Comparison of ENCODE assay signal across 8 mouse cellular contexts in the genomic region with DNA sequence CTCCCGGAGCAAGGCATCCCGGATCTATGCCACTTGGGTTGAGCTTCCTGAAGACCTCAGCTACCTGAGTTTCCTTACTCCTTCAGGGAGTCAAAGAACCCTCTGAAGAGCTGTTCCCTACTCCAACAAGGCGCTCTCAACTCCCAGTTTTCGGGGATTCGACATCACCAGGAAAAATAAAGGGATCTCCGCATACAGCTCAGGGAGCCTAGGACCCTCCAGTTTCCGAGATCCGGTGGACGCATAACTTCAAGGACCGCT. TPM values are rescaled to one million over a fixed set of nuclear protein-coding genes. Genes with fewer than 3 reads are reported as not detected.
A peak's percentile ranks its signal among the peaks of the same experiment; 100 is the strongest.
DNase-seq lines count a peak whose midpoint lies in the region; ATAC-seq and TF ChIP-seq lines count a peak whose summit lies in the region.

No protein-coding gene starts in this region.

- H3K4me2 ChIP-seq in kidney, embryonic 16.5 days (replicated peaks; ENCODE audit: low read depth, low read length) = peak overlapping the region; percentile 98
- peak overlapping the region; percentile 99 for H3K4me2 ChIP-seq in hindbrain, postnatal 0 days (ENCODE audit: low read depth, low read length)
- H3K4me2 ChIP-seq in midbrain, embryonic 16.5 days (ENCODE audit: low read length) = peak overlapping the region; percentile 99

- peak; percentile 7 for ATAC-seq in kidney, embryonic 16.5 days (ENCODE audit: low FRiP score, low TSS enrichment)
- no peak for ATAC-seq in hindbrain, postnatal 0 days
- peak; percentile 50; the same call in 1 of the 2 replicates for ATAC-seq in midbrain, embryonic 16.5 days

- peak overlapping the region; percentile 84 for H3K9ac ChIP-seq in kidney, embryonic 16.5 days (replicated peaks; ENCODE audit: low read length)
- H3K9ac ChIP-seq in hindbrain, postnatal 0 days (replicated peaks; ENCODE audit: low read length) = peak overlapping the region; percentile 44
- peak overlapping the region; percentile 66 for H3K9ac ChIP-seq in midbrain, embryonic 16.5 days (ENCODE audit: low read depth, low read length)

- no peaks in the 10 kb centered on the region for H3K9me3 ChIP-seq in kidney, embryonic 16.5 days (ENCODE audit: low read length)
- H3K9me3 ChIP-seq in hindbrain, postnatal 0 days (ENCODE audit: low read length) = no peaks in the 10 kb centered on the region
- no peaks in the 10 kb centered on the region for H3K9me3 ChIP-seq in midbrain, embryonic 16.5 days (replicated peaks; ENCODE audit: control insufficient read depth, low read length, poor library complexity, severe bottlenecking)

- H3K27ac ChIP-seq in kidney, embryonic 16.5 days (ENCODE audit: low read length) = peak overlapping the region; percentile 51
- H3K27ac ChIP-seq in brown adipose tissue, adult 24 weeks (replicated peaks; ENCODE audit: low read depth, low read length) = peak overlapping the region; percentile 75
- 0 out of 2 replicates have a peak overlapping the region, but pooled peaks have one; percentile 4 for H3K27ac ChIP-seq in hindbrain, postnatal 0 days
- no peak overlapping the region for H3K27ac ChIP-seq in midbrain, embryonic 16.5 days (ENCODE audit: low read length)

- TF ChIP-seq CTCF in hindbrain, postnatal 0 days (IDR thresholded peaks at IDR 0.05; ENCODE audit: low read depth) = no peak

- peaks cover under 1% of the 10 kb centered on the region; the same call in 1 of the 2 replicates for H3K36me3 ChIP-seq in kidney, embryonic 16.5 days (ENCODE audit: insufficient read depth, low read length)
- H3K36me3 ChIP-seq in hindbrain, postnatal 0 days (ENCODE audit: insufficient read depth, low read length) = no peaks in the 10 kb centered on the region
- H3K36me3 ChIP-seq in midbrain, embryonic 16.5 days (ENCODE audit: control insufficient read depth, insufficient read depth, low read length) = no peaks in the 10 kb centered on the region

- H3K4me3 ChIP-seq in kidney, embryonic 16.5 days (ENCODE audit: low read length) = peak overlapping the region; percentile 74
- H3K4me3 ChIP-seq in brown adipose tissue, adult 24 weeks (ENCODE audit: insufficient read depth, low read depth, low read length) = peak overlapping the region; percentile 85
- H3K4me3 ChIP-seq in hindbrain, postnatal 0 days (ENCODE audit: low read length) = peak overlapping the region; percentile 54
- peak overlapping the region; percentile 57 for H3K4me3 ChIP-seq in midbrain, embryonic 16.5 days (ENCODE audit: low read depth, low read length)

- WGBS in kidney, embryonic 16.5 days = under 1% methylated on average over 10 of the region's 10 CpGs
- WGBS in hindbrain, postnatal 0 days = under 1% methylated on average over 10 of the region's 10 CpGs
- under 1% methylated on average over 10 of the region's 10 CpGs for WGBS in midbrain, embryonic 16.5 days

- no peaks in the 10 kb centered on the region for H3K27me3 ChIP-seq in kidney, embryonic 16.5 days (ENCODE audit: insufficient read depth, low read length)
- H3K27me3 ChIP-seq in hindbrain, postnatal 0 days (ENCODE audit: insufficient read depth, low read length) = no peaks in the 10 kb centered on the region
- H3K27me3 ChIP-seq in midbrain, embryonic 16.5 days (ENCODE audit: control insufficient read depth, insufficient read depth, low read depth, low read length) = no peaks in the 10 kb centered on the region

- H3K4me1 ChIP-seq in kidney, embryonic 16.5 days (ENCODE audit: insufficient read depth, low read length) = peaks cover 30% of the 10 kb centered on the region
- H3K4me1 ChIP-seq in brown adipose tissue, adult 24 weeks (ENCODE audit: control insufficient read depth, insufficient read depth, insufficient read length, low read length) = peaks cover 2% of the 10 kb centered on the region; the same call in 1 of the 2 replicates
- no peaks in the 10 kb centered on the region for H3K4me1 ChIP-seq in hindbrain, postnatal 0 days (ENCODE audit: insufficient read depth, low read length)
- H3K4me1 ChIP-seq in midbrain, embryonic 16.5 days (ENCODE audit: control insufficient read depth, insufficient read depth, low read length) = peaks cover 13% of the 10 kb centered on the region; the same call in 1 of the 2 replicates

- DNase-seq in kidney, postnatal 10 days = no peak
- DNase-seq in hindbrain, postnatal 0 days (ENCODE audit: low spot score) = peak; percentile 16
- no peak for DNase-seq in layer of hippocampus, postnatal 10 days (ENCODE audit: low spot score in 2 of 2)
- no peak for DNase-seq in left cerebral cortex, adult 18-20 months (ENCODE audit: low spot score in 2 of 2)
- DNase-seq in retina, embryonic 14.5 days (ENCODE audit: low spot score) = no peak

RNA-seq across cellular contexts. Expression of a gene that starts 0.3 kb away (rescaled TPM):
- 49.2 and 51.0 TPM in 2 replicates for polyA plus RNA-seq in kidney, embryonic 16.5 days (2015; fragmentation: Nextera tagmentation; extraction: Ambion mirVana)
- polyA plus RNA-seq in brown adipose tissue, adult 24 weeks (2012; ENCODE audit: insufficient read depth, insufficient read length, missing spikeins) = 297 and 414 TPM in 2 replicates
- 18.1 and 19.2 TPM in 2 replicates for total RNA-seq in hindbrain, postnatal 0 days (2014; rRNA removed)
- 9.5 and 9.7 TPM in 2 replicates for polyA plus RNA-seq in hindbrain, postnatal 0 days (2015; fragmentation: Nextera tagmentation; extraction: Ambion mirVana)
- 10.1 and 10.7 TPM in 2 replicates for polyA plus RNA-seq in midbrain, embryonic 16.5 days (2015; fragmentation: Nextera tagmentation; extraction: Ambion mirVana)
- 1 to 10 TPM; 4.0 to 4.6 TPM for total RNA-seq in layer of hippocampus, postnatal 10 days (2021)
- total RNA-seq in left cerebral cortex, adult 18-20 months (2021) = 1 to 10 TPM; 2.9 to 4.2 TPM

RNA-seq across cellular contexts. Expression of a gene that starts 34.2 kb away (rescaled TPM):
- 98.4 and 111 TPM in 2 replicates for polyA plus RNA-seq in kidney, embryonic 16.5 days (2015; fragmentation: Nextera tagmentation; extraction: Ambion mirVana)
- 19.4 and 21.5 TPM in 2 replicates for polyA plus RNA-seq in brown adipose tissue, adult 24 weeks (2012; ENCODE audit: insufficient read depth, insufficient read length, missing spikeins)
- total RNA-seq in hindbrain, postnatal 0 days (2014; rRNA removed) = 234 and 248 TPM in 2 replicates
- polyA plus RNA-seq in hindbrain, postnatal 0 days (2015; fragmentation: Nextera tagmentation; extraction: Ambion mirVana) = 128 and 141 TPM in 2 replicates
- polyA plus RNA-seq in midbrain, embryonic 16.5 days (2015; fragmentation: Nextera tagmentation; extraction: Ambion mirVana) = 185 and 199 TPM in 2 replicates
- 100 to 1,000 TPM; 260 to 286 TPM for total RNA-seq in layer of hippocampus, postnatal 10 days (2021)
- total RNA-seq in left cerebral cortex, adult 18-20 months (2021) = 100 to 1,000 TPM; 258 to 281 TPM

RNA-seq across cellular contexts. Expression of a gene that starts 35.0 kb away (rescaled TPM):
- polyA plus RNA-seq in kidney, embryonic 16.5 days (2015; fragmentation: Nextera tagmentation; extraction: Ambion mirVana) = 36.3 and 36.6 TPM in 2 replicates
- polyA plus RNA-seq in brown adipose tissue, adult 24 weeks (2012; ENCODE audit: insufficient read depth, insufficient read length, missing spikeins) = 8.4 and 11.1 TPM in 2 replicates
- total RNA-seq in hindbrain, postnatal 0 days (2014; rRNA removed) = 63.1 and 73.8 TPM in 2 replicates
- polyA plus RNA-seq in hindbrain, postnatal 0 days (2015; fragmentation: Nextera tagmentation; extraction: Ambion mirVana) = 45.2 and 45.4 TPM in 2 replicates
- polyA plus RNA-seq in midbrain, embryonic 16.5 days (2015; fragmentation: Nextera tagmentation; extraction: Ambion mirVana) = 52.1 and 53.8 TPM in 2 replicates
- total RNA-seq in layer of hippocampus, postnatal 10 days (2021) = 10 to 100 TPM; 42.2 to 45.0 TPM
- 10 to 100 TPM; 51.3 to 56.2 TPM for total RNA-seq in left cerebral cortex, adult 18-20 months (2021)

RNA-seq across cellular contexts. Expression of a gene that starts 43.3 kb away (rescaled TPM):
- polyA plus RNA-seq in kidney, embryonic 16.5 days (2015; fragmentation: Nextera tagmentation; extraction: Ambion mirVana) = 269 and 282 TPM in 2 replicates
- polyA plus RNA-seq in brown adipose tissue, adult 24 weeks (2012; ENCODE audit: insufficient read depth, insufficient read length, missing spikeins) = 80.6 and 87.2 TPM in 2 replicates
- total RNA-seq in hindbrain, postnatal 0 days (2014; rRNA removed) = 556 and 619 TPM in 2 replicates
- 501 and 524 TPM in 2 replicates for polyA plus RNA-seq in hindbrain, postnatal 0 days (2015; fragmentation: Nextera tagmentation; extraction: Ambion mirVana)
- polyA plus RNA-seq in midbrain, embryonic 16.5 days (2015; fragmentation: Nextera tagmentation; extraction: Ambion mirVana) = 437 and 461 TPM in 2 replicates
- total RNA-seq in layer of hippocampus, postnatal 10 days (2021) = 100 to 1,000 TPM; 348 to 366 TPM
- total RNA-seq in left cerebral cortex, adult 18-20 months (2021) = 100 to 1,000 TPM; 227 to 260 TPM

RNA-seq across cellular contexts. Expression of a gene that starts 59.8 kb away (rescaled TPM):
- not detected in 2 replicates for polyA plus RNA-seq in kidney, embryonic 16.5 days (2015; fragmentation: Nextera tagmentation; extraction: Ambion mirVana)
- not detected in 2 replicates for polyA plus RNA-seq in brown adipose tissue, adult 24 weeks (2012; ENCODE audit: insufficient read depth, insufficient read length, missing spikeins)
- total RNA-seq in hindbrain, postnatal 0 days (2014; rRNA removed) = not detected in 2 replicates
- polyA plus RNA-seq in hindbrain, postnatal 0 days (2015; fragmentation: Nextera tagmentation; extraction: Ambion mirVana) = 0.67 and 0.68 TPM in 2 replicates
- polyA plus RNA-seq in midbrain, embryonic 16.5 days (2015; fragmentation: Nextera tagmentation; extraction: Ambion mirVana) = 0.18 TPM in 1 of 2 replicates, not detected in the other
- total RNA-seq in layer of hippocampus, postnatal 10 days (2021) = not detected
- total RNA-seq in left cerebral cortex, adult 18-20 months (2021) = under 1 TPM in 1 of 2 experiments, not detected in 1; 0.40 TPM
